Mouse (Mus musculus) heart, postnatal 10 days (tissue): Measurements from ENCODE around the gene Cldn5. TPM values are rescaled to one million over a fixed set of nuclear protein-coding genes. Genes with fewer than 3 reads are reported as not detected.

Experiments
- DNase-seq, 2 experiments: peaks; one replicate each; pipeline ENCODE4 v3.0.0; 2021
- intact Hi-C: fragments of 180-260 bp; cut with DNase I; formaldehyde crosslinking; loops from one replicate; pipeline ENCODE4 v1.15.1; 2025
- total RNA-seq, 2 experiments: library from RNA; stranded (reverse); gene quantifications; 2 replicates each; pipeline ENCODE4 v1.2.3; 2021

Gene Cldn5
- 10 to 100 TPM; 79.8 to 90.1 TPM for total RNA-seq

DNA sequence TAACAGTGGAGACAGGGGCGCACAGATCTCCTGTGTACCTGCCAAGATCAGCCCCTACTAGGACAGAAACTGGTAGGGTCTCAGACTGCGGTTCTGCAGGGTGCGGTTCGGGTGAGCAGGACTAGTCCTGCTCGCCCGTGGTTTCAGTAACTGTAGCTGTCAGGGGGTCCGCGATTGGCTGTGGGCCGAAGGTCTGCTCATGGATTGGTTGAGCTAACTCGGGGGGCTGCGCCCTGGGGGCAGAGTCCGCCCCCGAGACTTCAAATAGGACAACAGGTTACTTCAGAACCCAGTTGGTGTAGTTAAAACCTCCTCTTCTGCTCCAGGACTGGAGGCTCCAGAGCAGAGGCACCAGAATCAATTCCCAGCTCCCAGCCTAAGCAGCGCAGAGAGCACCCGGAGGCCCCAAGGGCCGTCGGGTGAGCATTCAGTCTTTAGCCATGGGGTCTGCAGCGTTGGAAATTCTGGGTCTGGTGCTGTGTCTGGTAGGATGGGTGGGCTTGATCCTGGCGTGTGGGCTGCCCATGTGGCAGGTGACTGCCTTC, at the start of gene Cldn5:
TSS of gene Cldn5 (plus strand) at position 292 of the 545 bp plus-strand sequence.
- intact Hi-C loops, result loop anchor here (1.0 to 2.0 kb wide), 2 partner anchors 30 to 43 kb away; no protein-coding TSS in a partner anchor

GRCm38 (mm10) chr16:18727536-18728499, 48.8 kb upstream of the Cldn5 start:
- intact Hi-C loops, result no loop called here
- DNase-seq, result no peak

More for the DNA sequence above, at the start of gene Cldn5:
- peak; percentile 63 to 68 for DNase-seq

DNA sequence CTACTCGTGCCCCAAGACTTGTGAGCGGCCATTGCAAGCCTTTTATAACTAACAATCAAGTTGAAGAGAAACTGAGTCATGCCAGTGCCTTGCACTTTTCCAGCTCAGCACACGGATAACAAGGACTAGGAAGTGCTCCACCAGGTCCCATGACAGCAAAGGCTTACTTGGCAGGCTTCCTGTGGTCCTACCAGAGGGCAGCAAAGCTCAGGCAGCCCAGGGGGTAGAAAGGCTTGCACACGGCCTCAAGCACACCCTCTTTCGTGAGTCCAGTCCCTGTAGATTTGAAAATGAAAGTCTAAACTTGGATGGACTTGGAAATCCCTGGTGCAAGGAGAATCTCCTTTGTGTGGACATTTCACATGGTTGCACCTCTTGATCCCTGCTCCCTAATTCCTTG, 47.5 kb upstream of the Cldn5 start:
- DNase-seq, result no peak

DNA sequence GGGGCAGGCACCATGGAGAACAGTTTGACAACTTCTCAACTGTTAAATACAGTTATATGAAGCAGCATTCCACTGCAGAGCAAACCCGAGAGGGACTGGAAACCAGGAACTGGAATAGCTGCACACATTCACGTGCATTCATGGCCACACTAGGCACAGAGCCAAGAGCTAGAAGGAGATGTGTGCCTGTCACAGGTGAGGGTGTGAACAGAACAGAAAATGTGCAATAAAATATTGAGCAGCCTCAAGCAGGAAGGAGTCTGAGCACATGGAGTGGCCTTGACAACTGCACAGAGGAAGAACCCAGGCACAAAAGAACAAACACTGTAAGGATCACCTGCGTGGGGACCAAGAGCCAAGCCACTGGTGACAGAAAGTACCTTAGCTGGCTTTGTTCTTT, 46.0 kb upstream of the Cldn5 start:
- intact Hi-C loops, result no loop called here
- DNase-seq, result no peak

More for the DNA sequence above, 47.5 kb upstream of the Cldn5 start:
- intact Hi-C loops, result no loop called here

DNA sequence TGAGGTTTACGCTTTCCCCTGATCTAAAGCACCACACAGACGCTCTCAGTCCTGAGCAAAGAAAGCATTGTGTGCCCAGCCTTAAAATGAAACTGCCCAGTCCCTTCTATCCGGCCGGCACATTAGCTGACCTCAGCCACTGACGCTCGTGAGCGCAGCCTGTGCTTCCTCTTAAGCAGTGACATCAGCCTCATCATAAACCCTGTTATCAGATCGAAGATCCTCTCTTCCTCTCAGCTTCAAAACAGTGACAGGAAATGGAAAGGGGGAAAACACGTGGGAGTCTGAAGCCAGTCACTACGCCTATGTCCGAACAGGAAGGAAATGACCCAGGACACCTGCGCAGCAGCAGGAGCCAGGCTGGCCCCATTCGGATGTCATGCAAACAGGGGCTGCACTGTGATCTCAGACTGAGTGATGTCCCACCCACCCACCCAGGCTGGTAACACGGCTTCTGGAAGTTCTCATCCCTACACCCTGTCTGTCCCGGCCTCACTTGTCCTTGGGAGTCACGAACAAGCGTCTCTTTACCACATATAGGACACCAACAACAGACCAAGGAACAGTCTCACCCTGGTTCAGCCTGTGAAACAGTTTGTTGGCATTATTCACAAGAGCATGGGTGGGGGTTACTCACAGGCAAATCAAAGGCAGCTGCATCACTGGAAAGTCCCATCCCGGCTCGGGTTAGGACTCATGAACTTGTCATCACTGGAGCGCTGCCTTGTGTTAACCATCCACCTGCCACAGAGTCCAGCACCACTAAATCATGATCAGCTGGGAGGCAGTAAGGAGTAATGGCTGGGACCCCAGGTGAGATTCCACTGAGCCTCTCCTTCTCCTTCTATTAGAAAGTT, 43.3 kb upstream of the Cldn5 start:
- intact Hi-C loops, result loop anchor here (1.0 kb wide), 1 partner anchor 43 kb away; the partner anchor contains the start of gene Cldn5
- DNase-seq, result peak; percentile 51 to 58

- intact Hi-C loops, result no loop called here
- no peak for DNase-seq
Observed at GRCm38 (mm10) chr16:18738303-18738702, 38.3 kb upstream of the Cldn5 start.

- peak; percentile 52 to 66 for DNase-seq
- intact Hi-C loops, result loop anchor here (2.0 kb wide), 1 partner anchor 30 kb away; the partner anchor contains the start of gene Cldn5
Observed at GRCm38 (mm10) chr16:18746268-18747122, 30.2 kb upstream of the Cldn5 start.

DNA sequence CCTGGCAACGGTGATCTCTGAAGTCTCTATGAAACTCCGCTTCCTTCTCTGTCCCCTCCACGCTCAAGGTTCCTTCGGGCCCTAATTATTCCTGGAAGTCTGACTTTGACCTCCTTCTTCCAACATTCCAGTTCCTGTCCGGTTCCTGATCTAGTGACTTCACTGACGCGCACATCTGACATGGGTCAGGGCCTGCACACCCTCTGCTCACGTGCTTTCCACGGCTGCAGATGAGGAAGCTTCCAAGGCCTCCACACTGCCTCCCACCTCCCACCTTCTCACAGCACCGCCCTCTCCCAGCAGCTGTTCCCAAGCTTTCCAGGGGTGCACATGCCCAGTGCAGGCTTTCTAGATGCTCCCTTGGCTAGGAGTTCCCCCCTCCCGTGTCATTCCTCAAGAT, 25.5 kb upstream of the Cldn5 start:
- DNase-seq, result no peak
- intact Hi-C loops, result no loop called here

GRCm38 (mm10) chr16:18751885-18752499, 24.7 kb upstream of the Cldn5 start:
- no peak for DNase-seq
- intact Hi-C loops, result no loop called here

DNA sequence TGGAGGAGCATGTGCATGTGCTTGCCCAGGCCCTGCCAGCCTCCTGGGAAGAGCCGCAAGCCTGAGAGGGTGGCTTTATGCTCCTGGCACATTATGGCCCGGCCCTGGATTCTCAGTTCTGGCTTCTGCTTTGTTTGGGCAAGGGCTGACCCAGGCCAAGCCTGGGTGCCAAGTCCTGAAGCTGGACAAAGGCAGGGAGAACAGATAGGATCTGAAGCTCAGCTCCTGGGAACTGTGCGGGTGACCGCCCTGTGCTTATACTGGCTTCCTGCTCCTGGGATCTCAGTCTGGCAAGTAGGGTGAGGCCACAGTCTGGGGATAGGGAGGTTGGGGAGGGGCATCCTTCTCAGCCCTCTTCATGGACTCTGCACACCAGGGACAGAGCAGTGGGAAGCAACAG, 14.9 kb upstream of the Cldn5 start:
- DNase-seq, result no peak
- intact Hi-C loops, result no loop called here

- no peak for DNase-seq
- intact Hi-C loops, result no loop called here
Observed at GRCm38 (mm10) chr16:18762960-18763359, 13.7 kb upstream of the Cldn5 start.

- no peak for DNase-seq
- intact Hi-C loops, result no loop called here
Observed at GRCm38 (mm10) chr16:18766390-18766789, 10.3 kb upstream of the Cldn5 start.

DNA sequence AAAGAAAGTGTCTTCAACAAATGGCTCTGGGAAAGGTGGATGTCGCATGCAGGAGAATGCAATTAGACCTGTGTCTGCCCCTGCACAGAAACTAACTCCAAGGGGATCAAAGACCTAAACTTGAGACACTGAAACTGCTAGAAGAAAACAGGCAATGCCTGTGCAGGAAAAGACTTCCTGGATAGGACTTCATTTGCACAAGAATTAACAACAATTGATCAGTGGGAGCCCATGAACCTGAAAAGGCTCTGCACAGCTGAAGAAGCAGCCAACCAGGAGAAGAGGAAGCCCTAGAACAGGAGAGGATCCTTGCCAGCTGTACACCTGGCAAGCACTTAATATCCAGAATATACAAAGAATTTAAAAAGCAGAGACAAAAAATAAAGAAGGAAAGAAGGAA, 7.1 kb upstream of the Cldn5 start:
- no peak for DNase-seq
- intact Hi-C loops, result no loop called here

GRCm38 (mm10) chr16:18773936-18774335, 2.7 kb upstream of the Cldn5 start:
- intact Hi-C loops, result no loop called here
- DNase-seq, result no peak

DNA sequence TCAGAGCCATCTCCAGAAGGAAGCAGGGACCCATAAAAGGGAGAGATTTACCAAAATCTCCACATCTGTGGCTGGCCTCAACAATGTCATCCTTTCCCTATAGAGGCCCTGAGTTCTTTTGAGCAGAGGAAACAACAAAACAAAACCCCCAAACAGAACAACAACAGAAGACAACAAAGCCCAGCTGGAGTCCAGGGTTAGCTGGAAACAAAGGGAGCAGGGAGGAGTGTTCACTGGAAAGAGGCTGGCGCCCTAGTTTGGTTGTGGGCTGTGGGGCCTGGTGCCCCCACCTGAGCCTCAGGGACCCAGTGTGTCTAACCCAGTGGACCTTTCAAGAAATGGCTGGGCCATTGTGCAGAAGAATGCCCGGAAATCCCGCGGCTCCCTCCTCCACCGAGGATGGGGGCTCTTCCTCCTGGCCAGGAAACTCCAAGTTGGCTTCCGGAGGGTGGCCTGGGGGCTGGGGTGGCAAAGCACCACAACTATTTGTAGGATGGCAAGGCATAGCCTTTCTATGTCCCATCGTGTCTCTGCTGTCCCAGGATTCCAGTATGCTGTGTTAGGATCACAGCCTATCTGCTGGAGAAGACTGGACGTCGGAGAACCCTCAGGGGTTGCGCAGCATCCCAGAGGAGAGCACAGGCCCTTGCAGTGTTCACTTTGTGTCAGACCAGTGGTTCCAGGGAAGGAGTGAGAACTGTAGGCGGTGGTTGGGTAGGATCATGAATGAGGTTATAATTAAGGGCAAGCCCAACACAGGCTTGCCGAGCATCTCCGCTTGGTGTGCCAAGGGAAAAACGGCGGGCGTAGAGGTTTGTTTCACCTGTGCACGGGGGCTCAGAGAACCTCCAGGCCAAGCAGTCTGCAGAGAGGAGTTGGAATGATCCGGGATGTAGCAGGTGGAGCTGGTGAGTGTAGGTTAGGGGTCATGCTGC, 759 bp upstream of the Cldn5 start:
- intact Hi-C loops, result loop anchor here (1.0 to 2.0 kb wide), 2 partner anchors 29 to 43 kb away; no protein-coding TSS in a partner anchor
- DNase-seq, result peak; percentile 45 to 61

GRCm38 (mm10) chr16:18777101-18778080, 744 bp downstream of the Cldn5 start:
- peak in 1 of 2 experiments; percentile 20 for DNase-seq
- intact Hi-C loops, result loop anchor here (2.0 kb wide), 2 partner anchors 31 to 75 kb away; no protein-coding TSS in a partner anchor

- DNase-seq, result no peak
- intact Hi-C loops, result loop anchor here (2.0 kb wide), 1 partner anchor 76 kb away; no protein-coding TSS in a partner anchor
Observed at GRCm38 (mm10) chr16:18778461-18778860, 1.8 kb downstream of the Cldn5 start.
